Mouse (Mus musculus): ENCODE measurements at regions not wholly inside any gene's neighbourhood (a gene's known extent, or its start where the extent isn't known, plus 50 kb on each side); places are given as distances from the start of the nearest gene placed in this dataset.

DNA sequence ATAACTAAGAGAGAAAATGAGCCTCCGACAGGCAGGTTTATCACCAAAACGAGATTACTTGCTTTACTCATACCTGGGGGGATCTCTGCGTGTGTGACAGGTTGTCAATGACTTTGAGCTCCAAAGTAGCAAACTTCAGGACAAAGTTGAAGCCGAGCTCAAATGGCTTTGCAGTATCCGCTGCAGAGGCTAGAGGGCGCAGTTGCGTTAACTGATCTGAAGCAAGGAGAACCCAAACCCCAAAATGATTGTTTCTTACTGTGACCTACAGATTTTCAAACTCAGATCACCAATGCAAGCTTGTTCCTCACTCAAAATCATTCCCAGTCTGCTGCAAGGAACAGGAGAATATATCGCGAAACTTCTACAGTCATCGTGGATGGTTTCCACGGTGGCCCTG is 59.3 kb upstream of the Fer start:
- no peak for ATAC-seq (replicated peaks; ENCODE audit: insufficient number of reproducible peaks, insufficient read depth, low FRiP score, low read depth)
- Histone ChIP-seq H3K4me2 (no peak overlapping the region), H3K27ac (no peak overlapping the region), H3K4me1 (replicated peaks) (no peaks in the 10 kb centered on the region), H3K27me3 (no peaks in the 10 kb centered on the region), H3K4me3 (no peak overlapping the region), H3K9ac (no peak overlapping the region), H3K9me3 (replicated peaks) (no peaks in the 10 kb centered on the region), H3K36me3 (no peaks in the 10 kb centered on the region)
- 21% methylated on average over 11 of the region's 11 CpGs for WGBS

DNA sequence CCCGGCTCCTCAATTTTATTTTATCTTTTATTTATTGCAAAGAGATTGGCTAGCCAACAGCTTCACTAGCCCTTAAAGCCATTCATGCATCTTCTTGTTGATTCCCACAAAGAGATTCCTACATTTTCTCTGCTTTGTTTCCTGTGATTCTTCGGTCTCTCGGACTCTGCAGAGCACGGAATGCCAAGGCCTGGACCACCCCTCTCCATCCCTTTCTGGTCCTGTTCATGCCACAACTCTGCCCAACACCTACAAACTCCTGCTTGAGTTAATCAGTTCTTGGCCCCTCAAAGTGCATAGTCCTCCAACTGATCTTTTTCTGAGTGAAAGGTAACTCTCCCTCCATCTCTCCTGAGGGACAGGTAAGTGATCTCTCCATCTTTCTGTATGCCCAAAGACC is 58.4 kb upstream of the Fer start:
- no peak for ATAC-seq (replicated peaks; ENCODE audit: insufficient number of reproducible peaks, insufficient read depth, low FRiP score, low read depth)
- Histone ChIP-seq H3K4me2 (no peak overlapping the region), H3K4me1 (replicated peaks) (no peaks in the 10 kb centered on the region), H3K9me3 (replicated peaks) (no peaks in the 10 kb centered on the region), H3K4me3 (no peak overlapping the region), H3K36me3 (no peaks in the 10 kb centered on the region), H3K9ac (no peak overlapping the region), H3K27me3 (no peaks in the 10 kb centered on the region), H3K27ac (no peak overlapping the region)
- WGBS = 87% methylated on average over 4 of the region's 4 CpGs

DNA sequence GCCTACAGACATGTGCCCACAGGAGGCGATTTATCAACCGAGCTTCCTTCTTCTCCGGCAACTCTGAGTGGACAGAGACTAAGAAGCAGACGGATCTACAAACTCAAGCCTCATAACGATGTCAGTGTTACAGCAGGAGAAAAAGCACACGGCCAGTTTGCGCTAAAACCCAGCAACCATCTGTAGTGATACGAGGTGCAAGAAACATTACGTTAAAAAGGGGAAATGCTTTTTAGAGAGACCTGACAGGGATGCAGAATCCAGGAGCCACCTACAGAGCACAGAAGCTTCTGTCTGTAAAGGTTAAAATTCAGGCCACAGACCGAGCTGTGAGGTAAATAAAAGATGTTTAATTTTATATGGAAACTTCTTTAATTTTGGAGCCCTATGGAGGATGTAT is 56.5 kb upstream of the Fer start:
- ATAC-seq (replicated peaks; ENCODE audit: insufficient number of reproducible peaks, insufficient read depth, low FRiP score, low read depth) = no peak
- WGBS = 90% methylated on average over 10 of the region's 10 CpGs
- no peak overlapping the region for H3K4me3 ChIP-seq

DNA sequence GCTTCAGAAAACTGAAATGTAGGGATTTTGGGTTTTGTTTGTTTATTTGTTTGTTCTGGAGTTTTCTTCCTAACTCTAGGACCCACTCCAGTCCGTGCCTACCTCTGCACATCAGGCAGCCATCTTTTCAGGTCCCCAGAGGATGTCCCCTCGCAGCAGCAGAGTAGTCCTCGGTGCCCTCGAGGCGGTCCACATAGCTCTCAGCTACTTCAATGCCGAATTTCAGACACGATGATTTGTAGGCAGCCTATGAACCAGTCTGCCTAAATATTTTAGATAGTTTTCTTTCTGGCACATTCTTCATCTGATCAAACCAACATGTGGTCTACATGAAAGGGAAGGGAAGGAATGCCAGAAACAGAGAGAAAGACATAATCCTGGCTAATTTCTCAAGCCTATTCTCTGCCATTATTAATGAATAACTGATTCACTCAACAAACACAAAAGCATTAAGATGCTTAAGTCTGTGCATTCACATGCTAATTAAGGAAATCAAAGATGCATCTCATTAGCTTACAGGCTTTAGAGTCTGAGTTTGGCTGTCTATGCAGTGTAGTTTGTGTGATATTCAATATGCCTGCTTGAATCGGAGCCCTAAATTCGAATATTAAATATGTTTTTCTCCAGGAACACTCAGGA is 55.2 kb upstream of the Fer start:
- Histone ChIP-seq H3K4me1 (replicated peaks) (peaks cover 4% of the 10 kb centered on the region), H3K9me3 (replicated peaks) (no peaks in the 10 kb centered on the region), H3K9ac (no peak overlapping the region), H3K36me3 (no peaks in the 10 kb centered on the region), H3K4me3 (no peak overlapping the region), H3K27me3 (no peaks in the 10 kb centered on the region), H3K4me2 (no peak overlapping the region), H3K27ac (no peak overlapping the region)
- no peak for ATAC-seq (replicated peaks; ENCODE audit: insufficient number of reproducible peaks, insufficient read depth, low FRiP score, low read depth)
- 85% methylated on average over 9 of the region's 9 CpGs for WGBS

More for the DNA sequence above, 56.5 kb upstream of the Fer start:
- Histone ChIP-seq H3K9me3 (replicated peaks) (no peaks in the 10 kb centered on the region), H3K36me3 (no peaks in the 10 kb centered on the region), H3K27me3 (no peaks in the 10 kb centered on the region), H3K9ac (no peak overlapping the region), H3K4me1 (replicated peaks) (no peaks in the 10 kb centered on the region), H3K27ac (no peak overlapping the region), H3K4me2 (no peak overlapping the region)

DNA sequence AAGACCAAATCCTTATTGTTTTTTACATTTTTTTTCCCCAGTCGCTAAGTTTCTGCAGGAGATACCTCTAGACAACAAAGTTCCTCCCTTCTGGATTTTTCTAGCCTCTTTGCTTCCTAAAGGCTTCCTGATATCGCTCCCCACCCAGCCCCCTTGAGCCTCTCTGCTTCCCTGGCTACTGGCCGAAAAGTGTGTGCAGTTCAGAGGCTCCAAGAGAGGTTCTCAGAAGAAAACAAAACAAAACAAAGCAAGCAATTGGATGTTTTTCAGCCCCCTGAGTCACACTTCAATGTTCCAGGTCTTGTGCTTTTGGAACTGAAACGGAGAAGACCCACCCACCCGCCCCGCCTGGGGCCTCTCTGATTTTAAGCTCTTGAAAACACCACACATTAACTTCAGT is 54.1 kb upstream of the Fer start:
- no peaks in the 10 kb centered on the region for H3K9me3 ChIP-seq (replicated peaks)

DNA sequence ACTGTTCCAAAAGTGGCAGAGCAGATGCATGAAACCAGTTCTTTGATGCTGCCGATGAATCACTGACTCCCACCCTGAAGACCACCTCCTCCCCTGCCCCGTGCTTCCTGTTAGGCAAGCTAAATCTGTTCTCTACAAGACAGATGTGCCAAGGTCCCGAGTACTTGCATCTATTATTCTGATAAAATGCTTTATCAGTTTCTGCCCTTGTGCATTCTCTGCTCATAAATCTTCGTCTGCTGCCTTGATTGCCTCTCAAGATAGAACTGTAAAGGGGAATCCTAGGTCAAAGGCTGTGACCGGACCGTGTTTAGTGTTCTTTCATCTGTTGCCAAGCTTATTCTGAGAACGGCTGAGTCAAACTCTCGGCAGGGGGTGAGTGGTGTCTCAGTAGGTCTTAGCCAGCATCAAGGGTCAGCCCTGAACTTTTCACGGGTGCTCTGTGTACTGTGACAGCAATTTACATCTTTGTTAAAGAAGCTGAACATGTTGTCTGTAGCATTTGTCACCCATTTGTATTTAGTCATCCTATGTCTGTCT is 51.5 kb upstream of the Fer start:
- no peak overlapping the region for H3K4me3 ChIP-seq
- no peaks in the 10 kb centered on the region for H3K36me3 ChIP-seq
- no peak overlapping the region for H3K27ac ChIP-seq
- WGBS = 38% methylated on average over 9 of the region's 9 CpGs
- no peaks in the 10 kb centered on the region for H3K27me3 ChIP-seq
- ATAC-seq (replicated peaks; ENCODE audit: insufficient number of reproducible peaks, insufficient read depth, low FRiP score, low read depth) = no peak
- H3K9ac ChIP-seq = no peak overlapping the region
- no peak overlapping the region for H3K4me2 ChIP-seq
- H3K9me3 ChIP-seq (replicated peaks) = no peaks in the 10 kb centered on the region
- H3K4me1 ChIP-seq (replicated peaks) = peaks cover 6% of the 10 kb centered on the region

More for the DNA sequence above, 54.1 kb upstream of the Fer start:
- Histone ChIP-seq H3K4me1 (replicated peaks) (peaks cover 6% of the 10 kb centered on the region), H3K36me3 (no peaks in the 10 kb centered on the region), H3K9ac (no peak overlapping the region), H3K27ac (no peak overlapping the region), H3K4me2 (no peak overlapping the region), H3K4me3 (no peak overlapping the region), H3K27me3 (no peaks in the 10 kb centered on the region)
- ATAC-seq (replicated peaks; ENCODE audit: insufficient number of reproducible peaks, insufficient read depth, low FRiP score, low read depth) = no peak
- WGBS = 71% methylated on average over 6 of the region's 6 CpGs

DNA sequence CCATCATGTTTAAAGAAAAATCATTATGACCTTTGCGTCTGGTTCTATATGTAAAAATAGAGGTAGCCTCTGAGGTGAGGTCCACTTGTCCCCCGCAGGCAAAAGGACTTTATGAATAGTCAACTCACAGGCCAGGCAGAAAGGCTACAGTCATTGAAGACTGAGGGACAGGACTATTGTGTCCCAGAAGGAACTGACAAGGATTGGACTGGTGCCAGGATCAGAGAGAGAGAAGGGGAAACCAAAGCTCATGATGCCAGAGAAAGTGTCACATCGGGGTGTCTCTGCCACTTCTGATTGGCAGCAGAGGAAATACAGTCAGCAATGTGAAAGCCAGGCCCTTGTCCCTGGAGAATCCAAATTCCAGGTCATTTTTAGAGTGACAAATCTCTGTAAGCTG is 50.3 kb upstream of the Fer start:
- Histone ChIP-seq H3K27me3 (no peaks in the 10 kb centered on the region), H3K9me3 (replicated peaks) (no peaks in the 10 kb centered on the region), H3K27ac (no peak overlapping the region), H3K9ac (no peak overlapping the region), H3K4me1 (replicated peaks) (peaks cover 6% of the 10 kb centered on the region), H3K4me2 (no peak overlapping the region), H3K4me3 (no peak overlapping the region), H3K36me3 (no peaks in the 10 kb centered on the region)
- 45% methylated on average over 3 of the region's 3 CpGs for WGBS
- ATAC-seq (replicated peaks; ENCODE audit: insufficient number of reproducible peaks, insufficient read depth, low FRiP score, low read depth) = no peak

Data from heart, embryonic 15.5 days (tissue).